In the genomic region with DNA sequence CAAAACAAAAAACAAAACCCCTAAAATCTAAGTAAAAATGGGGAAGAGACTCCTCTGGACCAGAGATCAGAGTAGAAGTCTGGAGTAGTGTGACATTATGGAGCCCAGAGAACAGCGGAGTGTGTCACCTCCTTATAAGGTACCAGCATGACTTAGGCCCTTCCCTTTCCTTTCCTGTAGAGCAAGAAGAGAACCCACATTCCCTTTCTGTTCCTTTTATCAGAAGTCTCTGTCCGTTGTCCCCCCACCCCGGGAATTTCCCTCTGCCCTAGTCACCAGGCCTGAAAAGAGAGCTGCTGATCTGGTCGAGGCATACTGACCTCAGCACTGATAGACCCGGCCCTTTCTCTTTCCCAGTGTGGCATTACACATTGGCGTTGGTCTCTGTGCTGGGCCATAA, we compare ENCODE assay signal across 8 mouse cellular contexts. TPM values are rescaled to one million over a fixed set of nuclear protein-coding genes. Genes with fewer than 3 reads are reported as not detected.
A peak's percentile ranks its signal among the peaks of the same experiment; 100 is the strongest.
DNase-seq lines count a peak whose midpoint lies in the region; ATAC-seq and TF ChIP-seq lines count a peak whose summit lies in the region.

No protein-coding gene starts in this region.

- no peak overlapping the region for H3K27ac ChIP-seq in embryonic fibroblast, embryonic 13.5 days (ENCODE audit: insufficient read depth, low read length)
- 0 out of 2 replicates have a peak overlapping the region, but pooled peaks have one; percentile 83 for H3K27ac ChIP-seq in intestine, postnatal 0 days (ENCODE audit: low read depth, low read length)
- H3K27ac ChIP-seq in midbrain, embryonic 12.5 days (replicated peaks): no peak overlapping the region

- no peak for TF ChIP-seq POLR2A in embryonic fibroblast, embryonic 13.5 days (IDR thresholded peaks at IDR 0.05; ENCODE audit: low read depth, low read length)

- ATAC-seq in intestine, postnatal 0 days: no peak
- 0 out of 2 replicates have a peak, but pooled peaks have one; percentile 11 for ATAC-seq in midbrain, embryonic 12.5 days (ENCODE audit: low FRiP score, low read depth)

- 14% methylated on average over 6 of the region's 6 CpGs for WGBS in intestine, postnatal 0 days
- WGBS in midbrain, embryonic 12.5 days: 35% methylated on average over 6 of the region's 6 CpGs

- peak overlapping the region; percentile 93 for H3K4me3 ChIP-seq in embryonic fibroblast, embryonic 13.5 days (ENCODE audit: insufficient read depth, low read length)
- peak overlapping the region; percentile 94 for H3K4me3 ChIP-seq in intestine, postnatal 0 days (ENCODE audit: low read depth, low read length)
- H3K4me3 ChIP-seq in midbrain, embryonic 12.5 days: peak overlapping the region; percentile 100

- H3K36me3 ChIP-seq in intestine, postnatal 0 days (ENCODE audit: control insufficient read depth, insufficient read depth): peaks cover 14% of the 10 kb centered on the region
- peaks cover 30% of the 10 kb centered on the region for H3K36me3 ChIP-seq in midbrain, embryonic 12.5 days

- no peaks in the 10 kb centered on the region for H3K9me3 ChIP-seq in intestine, postnatal 0 days (ENCODE audit: control insufficient read depth)
- no peaks in the 10 kb centered on the region for H3K9me3 ChIP-seq in midbrain, embryonic 12.5 days

- no peaks in the 10 kb centered on the region for H3K27me3 ChIP-seq in intestine, postnatal 0 days (replicated peaks; ENCODE audit: control insufficient read depth, insufficient read depth, low read length)
- H3K27me3 ChIP-seq in midbrain, embryonic 12.5 days: no peaks in the 10 kb centered on the region

- H3K4me2 ChIP-seq in intestine, postnatal 0 days (replicated peaks; ENCODE audit: low read depth): peak overlapping the region; percentile 89
- H3K4me2 ChIP-seq in midbrain, embryonic 12.5 days (replicated peaks): peak overlapping the region; percentile 82

- DNase-seq in cerebellum, adult 11-12 months: peak; percentile 9
- no peak for DNase-seq in cerebellum, postnatal 36 days
- DNase-seq in A20 (ENCODE audit: low read depth, low spot score): peak; percentile 60
- DNase-seq in right cerebral cortex, adult 18-20 months: no peak
- no peak for DNase-seq in urinary bladder, adult 18-20 months (ENCODE audit: low spot score in 2 of 2)

- H3K4me1 ChIP-seq in embryonic fibroblast, embryonic 13.5 days (ENCODE audit: control insufficient read depth, insufficient read depth, low read length): peaks cover 3% of the 10 kb centered on the region; the same call in 1 of the 2 replicates
- no peaks in the 10 kb centered on the region for H3K4me1 ChIP-seq in intestine, postnatal 0 days (replicated peaks; ENCODE audit: control insufficient read depth, insufficient read depth, low read length)
- peaks cover 17% of the 10 kb centered on the region for H3K4me1 ChIP-seq in midbrain, embryonic 12.5 days

- no peak for TF ChIP-seq CTCF in embryonic fibroblast, embryonic 13.5 days (IDR thresholded peaks at IDR 0.05; ENCODE audit: borderline replicate concordance, insufficient read depth, low read length)
- TF ChIP-seq CTCF in intestine, postnatal 0 days (IDR thresholded peaks at IDR 0.05; ENCODE audit: low read depth): no peak

- H3K9ac ChIP-seq in intestine, postnatal 0 days (ENCODE audit: low read depth, low read length): peak overlapping the region; percentile 92
- peak overlapping the region; percentile 91 for H3K9ac ChIP-seq in midbrain, embryonic 12.5 days (replicated peaks)

RNA-seq across cellular contexts. Expression of a gene that starts 0.8 kb away (rescaled TPM):
- 17.6 and 19.7 TPM in 2 replicates for polyA plus RNA-seq in embryonic fibroblast, embryonic 13.5 days (2011; ENCODE audit: insufficient read length, low read depth, missing spikeins)
- 31.5 and 37.2 TPM in 2 replicates for polyA plus RNA-seq in intestine, postnatal 0 days (2015; fragmentation: Nextera tagmentation; extraction: Ambion mirVana)
- 48.1 and 48.7 TPM in 2 replicates for polyA plus RNA-seq in midbrain, embryonic 12.5 days (2016; fragmentation: Nextera tagmentation; extraction: Ambion mirVana)

RNA-seq across cellular contexts. Expression of a gene that starts 43.3 kb away (rescaled TPM):
- polyA plus RNA-seq in embryonic fibroblast, embryonic 13.5 days (2011; ENCODE audit: insufficient read length, low read depth, missing spikeins): 0.22 and 0.39 TPM in 2 replicates
- 0.78 and 0.95 TPM in 2 replicates for polyA plus RNA-seq in intestine, postnatal 0 days (2015; fragmentation: Nextera tagmentation; extraction: Ambion mirVana)
- 38.7 and 46.3 TPM in 2 replicates for polyA plus RNA-seq in midbrain, embryonic 12.5 days (2016; fragmentation: Nextera tagmentation; extraction: Ambion mirVana)

RNA-seq across cellular contexts. Expression of a gene that starts 43.7 kb away (rescaled TPM):
- polyA plus RNA-seq in embryonic fibroblast, embryonic 13.5 days (2011; ENCODE audit: insufficient read length, low read depth, missing spikeins): 0.25 TPM in 1 of 2 replicates, not detected in the other
- not detected in 2 replicates for polyA plus RNA-seq in intestine, postnatal 0 days (2015; fragmentation: Nextera tagmentation; extraction: Ambion mirVana)
- 0.22 and 0.34 TPM in 2 replicates for polyA plus RNA-seq in midbrain, embryonic 12.5 days (2016; fragmentation: Nextera tagmentation; extraction: Ambion mirVana)

Comparison
In these comparisons a context has a peak if more than half of its experiments do, and no peak if none do; other contexts are left out.
1. DNase-seq: peak in cerebellum, adult 11-12 months (single experiment) and A20 (single experiment); none in cerebellum, postnatal 36 days (0 of 2), right cerebral cortex, adult 18-20 months (single experiment) and urinary bladder, adult 18-20 months (0 of 2).
2. RNA of a gene that starts 43.3 kb away (polyA plus RNA-seq): 38.7 to 46.3 TPM in midbrain, embryonic 12.5 days; 0.78 to 0.95 TPM in intestine, postnatal 0 days and 0.22 to 0.39 TPM in embryonic fibroblast, embryonic 13.5 days; every median in the first group is over 10 times any median in the second.
3. Peak in every context shown above with its lines, with median percentiles within 50 percentile points of each other: H3K4me3 ChIP-seq.